Mouse (Mus musculus): ENCODE measurements around the gene Eln. TPM values are rescaled to one million over a fixed set of nuclear protein-coding genes. Genes with fewer than 3 reads are reported as not detected.

Gene Eln
- polyA plus RNA-seq, 1 experiment: 14.0 TPM

- TF ChIP-seq POLR2A (IDR thresholded peaks at IDR 0.05; ENCODE audit: low read depth, low read length) (no peak), CTCF (IDR thresholded peaks at IDR 0.05; ENCODE audit: extremely low read depth, insufficient read length, insufficient replicate concordance, low read depth, low read length) (no peak)
- Histone ChIP-seq H3K36me3 (ENCODE audit: control insufficient read depth, insufficient read depth, low read length) (no peaks in the 10 kb centered on the region), H3K4me3 (ENCODE audit: low read depth, low read length) (no peak overlapping the region), H3K4me1 (ENCODE audit: control insufficient read depth, insufficient read depth, insufficient read length, low read length) (peaks cover 7% of the 10 kb centered on the region; the same call in 1 of the 2 replicates), H3K27ac (ENCODE audit: insufficient read depth, low read depth, low read length) (no peak overlapping the region), H3K27me3 (ENCODE audit: control insufficient read depth, insufficient read depth, low read length) (no peaks in the 10 kb centered on the region)
- WGBS: 68% methylated on average over 18 of the region's 18 CpGs
Measured at GRCm38 (mm10) chr5:134761409-134762124, 14.4 kb upstream of the Eln start.

DNA sequence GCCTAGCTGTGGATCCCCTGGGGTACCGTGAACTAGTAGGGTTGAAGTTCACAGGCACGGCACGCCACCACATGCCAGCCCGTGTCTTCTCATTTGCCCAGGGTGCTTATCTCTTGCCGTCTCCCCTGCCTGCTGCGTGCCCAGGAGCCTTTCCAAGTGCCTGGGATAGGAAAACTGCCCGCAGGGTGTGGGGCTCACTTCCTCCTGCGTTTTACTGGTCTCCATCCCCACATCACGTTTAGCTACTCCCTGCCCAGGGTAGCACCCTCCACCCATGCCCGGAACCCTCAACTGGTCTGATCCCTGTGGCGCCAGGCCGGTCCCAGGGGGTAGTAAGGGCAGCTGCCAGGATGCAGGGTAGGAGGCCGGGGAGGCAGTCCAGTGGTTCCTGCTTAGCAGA, 8.9 kb upstream of the Eln start:
- TF ChIP-seq CTCF (IDR thresholded peaks at IDR 0.05; ENCODE audit: extremely low read depth, insufficient read length, insufficient replicate concordance, low read depth, low read length) (no peak), POLR2A (IDR thresholded peaks at IDR 0.05; ENCODE audit: low read depth, low read length) (no peak)
- Histone ChIP-seq H3K36me3 (ENCODE audit: control insufficient read depth, insufficient read depth, low read length) (no peaks in the 10 kb centered on the region), H3K27ac (ENCODE audit: insufficient read depth, low read depth, low read length) (no peak overlapping the region), H3K4me1 (ENCODE audit: control insufficient read depth, insufficient read depth, insufficient read length, low read length) (no peaks in the 10 kb centered on the region), H3K4me3 (ENCODE audit: low read depth, low read length) (no peak overlapping the region), H3K27me3 (ENCODE audit: control insufficient read depth, insufficient read depth, low read length) (no peaks in the 10 kb centered on the region)
- 30% methylated on average over 13 of the region's 13 CpGs for WGBS

DNA sequence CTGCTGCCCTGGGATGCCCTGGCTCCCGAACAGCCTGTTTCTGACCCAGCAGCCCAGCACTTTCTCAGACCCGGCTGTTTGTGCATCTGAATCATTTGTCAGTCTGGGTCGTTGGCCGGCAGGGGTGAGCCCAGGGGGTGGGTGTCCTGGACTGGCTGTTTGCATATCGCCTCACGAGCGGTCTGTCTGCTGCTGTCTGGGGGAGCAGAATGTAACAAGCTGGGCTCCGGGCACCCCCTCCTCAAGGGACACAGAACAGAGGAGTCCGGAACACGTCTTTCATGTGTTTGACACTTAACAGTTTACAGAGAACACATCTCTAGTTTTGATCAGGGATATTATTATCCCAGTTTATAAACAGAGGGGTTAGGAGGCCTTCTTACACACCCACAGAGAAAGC, 7.0 kb upstream of the Eln start:
- WGBS: 58% methylated on average over 10 of the region's 10 CpGs
- TF ChIP-seq CTCF (IDR thresholded peaks at IDR 0.05; ENCODE audit: extremely low read depth, insufficient read length, insufficient replicate concordance, low read depth, low read length) (no peak), POLR2A (IDR thresholded peaks at IDR 0.05; ENCODE audit: low read depth, low read length) (no peak)
- Histone ChIP-seq H3K4me1 (ENCODE audit: control insufficient read depth, insufficient read depth, insufficient read length, low read length) (no peaks in the 10 kb centered on the region), H3K4me3 (ENCODE audit: low read depth, low read length) (no peak overlapping the region), H3K36me3 (ENCODE audit: control insufficient read depth, insufficient read depth, low read length) (no peaks in the 10 kb centered on the region), H3K27me3 (ENCODE audit: control insufficient read depth, insufficient read depth, low read length) (no peaks in the 10 kb centered on the region), H3K27ac (ENCODE audit: insufficient read depth, low read depth, low read length) (no peak overlapping the region)

GRCm38 (mm10) chr5:134750469-134750868, 3.3 kb upstream of the Eln start:
- Histone ChIP-seq H3K4me1 (ENCODE audit: control insufficient read depth, insufficient read depth, insufficient read length, low read length) (peaks cover 2% of the 10 kb centered on the region), H3K4me3 (ENCODE audit: low read depth, low read length) (no peak overlapping the region), H3K27me3 (ENCODE audit: control insufficient read depth, insufficient read depth, low read length) (peaks cover 5% of the 10 kb centered on the region; the same call in 1 of the 2 replicates), H3K36me3 (ENCODE audit: control insufficient read depth, insufficient read depth, low read length) (no peaks in the 10 kb centered on the region), H3K27ac (ENCODE audit: insufficient read depth, low read depth, low read length) (no peak overlapping the region)
- WGBS: 85% methylated on average over 7 of the region's 7 CpGs
- TF ChIP-seq CTCF (IDR thresholded peaks at IDR 0.05; ENCODE audit: extremely low read depth, insufficient read length, insufficient replicate concordance, low read depth, low read length): no peak
- TF ChIP-seq POLR2A (IDR thresholded peaks at IDR 0.05; ENCODE audit: low read depth, low read length): no peak

GRCm38 (mm10) chr5:134747947-134748618, 960 bp upstream of the Eln start:
- TF ChIP-seq POLR2A (IDR thresholded peaks at IDR 0.05; ENCODE audit: low read depth, low read length) (no peak), CTCF (IDR thresholded peaks at IDR 0.05; ENCODE audit: extremely low read depth, insufficient read length, insufficient replicate concordance, low read depth, low read length) (peak; percentile 93; the same call in 1 of the 2 replicates)
- Histone ChIP-seq H3K27me3 (ENCODE audit: control insufficient read depth, insufficient read depth, low read length) (peaks cover 5% of the 10 kb centered on the region; the same call in 1 of the 2 replicates), H3K27ac (ENCODE audit: insufficient read depth, low read depth, low read length) (peak overlapping the region; percentile 10), H3K4me1 (ENCODE audit: control insufficient read depth, insufficient read depth, insufficient read length, low read length) (peaks cover 4% of the 10 kb centered on the region), H3K4me3 (ENCODE audit: low read depth, low read length) (no peak overlapping the region), H3K36me3 (ENCODE audit: control insufficient read depth, insufficient read depth, low read length) (no peaks in the 10 kb centered on the region)
- 51% methylated on average over 6 of the region's 6 CpGs for WGBS

GRCm38 (mm10) chr5:134747512-134747893, 380 bp upstream of the Eln start:
- WGBS: 28% methylated on average over 5 of the region's 11 CpGs
- Histone ChIP-seq H3K36me3 (ENCODE audit: control insufficient read depth, insufficient read depth, low read length) (no peaks in the 10 kb centered on the region), H3K4me1 (ENCODE audit: control insufficient read depth, insufficient read depth, insufficient read length, low read length) (peaks cover 6% of the 10 kb centered on the region), H3K27ac (ENCODE audit: insufficient read depth, low read depth, low read length) (peak overlapping the region; percentile 10), H3K4me3 (ENCODE audit: low read depth, low read length) (peak overlapping the region; percentile 9; the same call in 1 of the 2 replicates), H3K27me3 (ENCODE audit: control insufficient read depth, insufficient read depth, low read length) (peaks cover 5% of the 10 kb centered on the region; the same call in 1 of the 2 replicates)
- TF ChIP-seq CTCF (IDR thresholded peaks at IDR 0.05; ENCODE audit: extremely low read depth, insufficient read length, insufficient replicate concordance, low read depth, low read length) (no peak), POLR2A (IDR thresholded peaks at IDR 0.05; ENCODE audit: low read depth, low read length) (no peak)

- H3K4me1 ChIP-seq (ENCODE audit: control insufficient read depth, insufficient read depth, insufficient read length, low read length): peaks cover 8% of the 10 kb centered on the region
- no peak for TF ChIP-seq POLR2A (IDR thresholded peaks at IDR 0.05; ENCODE audit: low read depth, low read length)
- peaks cover 10% of the 10 kb centered on the region; the same call in 1 of the 2 replicates for H3K27me3 ChIP-seq (ENCODE audit: control insufficient read depth, insufficient read depth, low read length)
- 44% methylated on average over 10 of the region's 10 CpGs for WGBS
- H3K27ac ChIP-seq (ENCODE audit: insufficient read depth, low read depth, low read length): no peak overlapping the region
- no peaks in the 10 kb centered on the region for H3K36me3 ChIP-seq (ENCODE audit: control insufficient read depth, insufficient read depth, low read length)
- H3K4me3 ChIP-seq (ENCODE audit: low read depth, low read length): peak overlapping the region; percentile 39
Measured at GRCm38 (mm10) chr5:134746201-134746600, 922 bp downstream of the Eln start.
